Mouse (Mus musculus) natural killer cell, adult 2 months (primary cell): ENCODE results near the gene Gpa33.
A peak's percentile ranks its signal among the peaks of the same experiment; 100 is the strongest.

ENCODE experiments used
- DNase-seq, 2 experiments: peaks; one replicate each; pipeline ENCODE4 v3.0.0; 2022; ENCODE audit warnings: low spot score in 2 of 2

The Gpa33 gene

GRCm38 (mm10) chr1:166130224-166130860 is at the start of gene Gpa33:
Gene Gpa33, plus strand, starts transcription at chr1:166130238.
- no peak for DNase-seq

- no peak for DNase-seq
Measured at GRCm38 (mm10) chr1:166088446-166089170, 41.4 kb upstream of the Gpa33 start.

GRCm38 (mm10) chr1:166089337-166089736 is 40.7 kb upstream of the Gpa33 start:
- DNase-seq: no peak

GRCm38 (mm10) chr1:166089739-166090138 is 40.3 kb upstream of the Gpa33 start:
- DNase-seq: no peak

- no peak for DNase-seq
Measured at GRCm38 (mm10) chr1:166090306-166090705, 39.7 kb upstream of the Gpa33 start.

GRCm38 (mm10) chr1:166094462-166094861 is 35.6 kb upstream of the Gpa33 start:
- DNase-seq: no peak

GRCm38 (mm10) chr1:166098120-166098519 is 31.9 kb upstream of the Gpa33 start:
- DNase-seq: no peak

GRCm38 (mm10) chr1:166102920-166103608 is 27.0 kb upstream of the Gpa33 start:
- peak; percentile 58 to 59 for DNase-seq

- DNase-seq: no peak
Measured at GRCm38 (mm10) chr1:166104858-166105257, 25.2 kb upstream of the Gpa33 start.

- DNase-seq: no peak
Measured at GRCm38 (mm10) chr1:166105464-166105863, 24.6 kb upstream of the Gpa33 start.

- no peak for DNase-seq
Measured at GRCm38 (mm10) chr1:166114986-166115385, 15.1 kb upstream of the Gpa33 start.

GRCm38 (mm10) chr1:166115719-166116118 is 14.3 kb upstream of the Gpa33 start:
- DNase-seq: no peak

GRCm38 (mm10) chr1:166117866-166118639 is 12.0 kb upstream of the Gpa33 start:
- no peak for DNase-seq

- peak in 1 of 2 experiments; percentile 33 for DNase-seq
Measured at GRCm38 (mm10) chr1:166122114-166122513, 7.9 kb upstream of the Gpa33 start.

- DNase-seq: no peak
Measured at GRCm38 (mm10) chr1:166123045-166123444, 7.0 kb upstream of the Gpa33 start.

- no peak for DNase-seq
Measured at GRCm38 (mm10) chr1:166123751-166124150, 6.3 kb upstream of the Gpa33 start.

- DNase-seq: no peak
Measured at GRCm38 (mm10) chr1:166124932-166125593, 5.0 kb upstream of the Gpa33 start.

GRCm38 (mm10) chr1:166126290-166126689 is 3.7 kb upstream of the Gpa33 start:
- DNase-seq: no peak

- no peak for DNase-seq
Measured at GRCm38 (mm10) chr1:166126795-166127194, 3.2 kb upstream of the Gpa33 start.

GRCm38 (mm10) chr1:166127719-166128118 is 2.3 kb upstream of the Gpa33 start, which contains the start of gene Dusp27:
Gene Dusp27, minus strand, starts transcription at chr1:166127922.
- no peak for DNase-seq

- no peak for DNase-seq
Measured at GRCm38 (mm10) chr1:166128551-166128950, 1.5 kb upstream of the Gpa33 start.
